Mouse (Mus musculus): ENCODE results near the gene BC055324. TPM values are rescaled to one million over a fixed set of nuclear protein-coding genes. Genes with fewer than 3 reads are reported as not detected.

BC055324 gene
- polyA plus RNA-seq, 1 experiment from 2014 or later = 7.3 TPM

DNA sequence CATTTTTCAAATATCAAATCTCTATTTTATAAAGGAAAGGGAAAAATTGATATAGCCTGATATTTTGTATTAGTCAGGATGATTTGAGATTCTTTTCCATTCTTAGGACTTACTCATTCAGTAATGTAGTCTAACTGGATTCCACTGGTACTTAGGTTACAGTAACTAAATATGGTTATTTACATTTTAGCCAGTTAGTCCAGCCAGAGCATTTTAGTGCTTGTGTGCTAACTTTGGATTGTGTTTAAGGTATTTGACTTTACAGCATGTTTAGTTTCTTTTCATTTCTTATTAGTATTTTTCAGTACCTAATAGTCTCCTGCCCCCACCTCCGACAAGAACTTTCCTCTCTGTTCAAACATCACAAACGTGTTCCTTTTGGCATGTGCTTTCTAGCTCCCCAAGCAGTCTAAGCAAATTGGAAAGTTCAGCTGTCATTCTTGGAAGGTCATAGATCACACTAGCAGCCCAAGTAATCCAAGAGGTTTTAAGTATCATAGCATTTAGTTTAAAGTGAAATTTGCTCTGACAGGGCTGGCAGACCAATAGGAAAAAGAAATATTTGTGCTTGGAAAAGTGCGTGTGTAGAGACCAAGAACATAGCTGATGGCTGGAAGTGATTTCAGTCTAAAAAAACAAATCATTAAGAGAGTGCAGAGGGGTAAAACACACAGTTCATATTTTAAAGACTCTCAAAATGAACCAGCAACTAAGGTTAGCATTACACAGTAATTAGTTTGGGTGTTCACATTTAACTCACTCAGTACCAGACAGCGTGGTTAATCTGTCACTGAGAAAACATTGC, 87.4 kb downstream of the BC055324 start:
- Histone ChIP-seq H3K4me2 (ENCODE audit: low read depth, low read length) (no peak overlapping the region), H3K4me1 (ENCODE audit: control insufficient read depth, low read depth, low read length) (no peaks in the 10 kb centered on the region), H3K4me3 (ENCODE audit: low read depth, low read length) (no peak overlapping the region), H3K27ac (ENCODE audit: low read length) (no peak overlapping the region), H3K9me3 (replicated peaks; ENCODE audit: control insufficient read depth, low read length) (no peaks in the 10 kb centered on the region), H3K36me3 (ENCODE audit: control insufficient read depth, insufficient read depth) (no peaks in the 10 kb centered on the region), H3K27me3 (ENCODE audit: control insufficient read depth, insufficient read depth, low read depth, low read length) (no peaks in the 10 kb centered on the region), H3K9ac (ENCODE audit: low read depth, low read length) (no peak overlapping the region)
- WGBS (ENCODE audit: insufficient replicate concordance) = 59% methylated on average over 4 of the region's 4 CpGs
- no peak for ATAC-seq (ENCODE audit: low read depth)

DNA sequence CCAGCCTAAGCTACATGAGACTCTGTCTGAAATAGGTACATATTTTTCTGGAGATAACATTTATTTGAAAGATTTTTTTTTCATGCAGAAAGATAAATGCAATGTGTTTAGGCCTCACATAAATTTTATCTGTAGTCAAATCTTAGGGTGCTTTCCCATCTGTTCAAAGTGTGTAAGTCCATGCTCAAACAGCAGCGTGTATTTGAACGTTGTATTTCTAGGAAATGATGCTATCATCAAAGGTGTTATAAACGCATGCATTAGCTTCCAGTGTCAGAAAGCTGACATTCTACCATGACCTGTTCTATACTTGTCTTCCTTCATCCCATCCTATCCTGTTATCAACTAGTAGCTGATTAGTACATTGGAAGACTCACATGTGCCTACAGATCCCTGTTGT, 91.2 kb downstream of the BC055324 start:
- Histone ChIP-seq H3K36me3 (ENCODE audit: control insufficient read depth, insufficient read depth) (no peaks in the 10 kb centered on the region), H3K27ac (ENCODE audit: low read length) (no peak overlapping the region), H3K4me1 (ENCODE audit: control insufficient read depth, low read depth, low read length) (no peaks in the 10 kb centered on the region), H3K4me3 (ENCODE audit: low read depth, low read length) (no peak overlapping the region), H3K4me2 (ENCODE audit: low read depth, low read length) (no peak overlapping the region), H3K27me3 (ENCODE audit: control insufficient read depth, insufficient read depth, low read depth, low read length) (no peaks in the 10 kb centered on the region), H3K9ac (ENCODE audit: low read depth, low read length) (no peak overlapping the region), H3K9me3 (replicated peaks; ENCODE audit: control insufficient read depth, low read length) (no peaks in the 10 kb centered on the region)
- no peak for ATAC-seq (ENCODE audit: low read depth)
- WGBS (ENCODE audit: insufficient replicate concordance) = 66% methylated on average over 3 of the region's 3 CpGs

DNA sequence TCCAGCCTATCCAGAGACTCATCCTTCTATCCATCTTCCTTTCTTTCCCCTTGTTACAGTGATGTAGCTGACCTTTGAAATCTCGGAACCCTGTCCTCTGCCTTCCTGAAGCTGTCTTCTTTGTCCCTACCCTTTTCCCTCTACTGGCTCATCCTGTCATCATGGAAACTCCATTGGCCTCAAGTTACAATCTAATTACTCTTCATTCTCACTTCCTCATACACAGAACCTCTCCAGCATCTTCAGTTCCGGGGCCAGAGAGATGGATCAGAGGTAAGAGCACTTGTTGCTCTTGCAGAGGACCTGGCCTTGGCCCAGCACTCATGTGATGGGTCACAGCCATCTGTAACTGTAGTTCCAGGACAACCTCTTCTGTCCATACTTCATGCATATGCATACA, 94.4 kb downstream of the BC055324 start:
- 65% methylated on average over 2 of the region's 2 CpGs for WGBS (ENCODE audit: insufficient replicate concordance)
- Histone ChIP-seq H3K27ac (ENCODE audit: low read length) (no peak overlapping the region), H3K9me3 (replicated peaks; ENCODE audit: control insufficient read depth, low read length) (no peaks in the 10 kb centered on the region), H3K36me3 (ENCODE audit: control insufficient read depth, insufficient read depth) (no peaks in the 10 kb centered on the region), H3K4me3 (ENCODE audit: low read depth, low read length) (no peak overlapping the region), H3K4me2 (ENCODE audit: low read depth, low read length) (no peak overlapping the region), H3K9ac (ENCODE audit: low read depth, low read length) (no peak overlapping the region), H3K4me1 (ENCODE audit: control insufficient read depth, low read depth, low read length) (no peaks in the 10 kb centered on the region), H3K27me3 (ENCODE audit: control insufficient read depth, insufficient read depth, low read depth, low read length) (no peaks in the 10 kb centered on the region)
- no peak for ATAC-seq (ENCODE audit: low read depth)

- ATAC-seq (ENCODE audit: low read depth) = no peak
- Histone ChIP-seq H3K4me3 (ENCODE audit: low read depth, low read length) (no peak overlapping the region), H3K4me1 (ENCODE audit: control insufficient read depth, low read depth, low read length) (no peaks in the 10 kb centered on the region), H3K9ac (ENCODE audit: low read depth, low read length) (no peak overlapping the region), H3K9me3 (replicated peaks; ENCODE audit: control insufficient read depth, low read length) (no peaks in the 10 kb centered on the region), H3K36me3 (ENCODE audit: control insufficient read depth, insufficient read depth) (no peaks in the 10 kb centered on the region), H3K27me3 (ENCODE audit: control insufficient read depth, insufficient read depth, low read depth, low read length) (no peaks in the 10 kb centered on the region), H3K27ac (ENCODE audit: low read length) (no peak overlapping the region), H3K4me2 (ENCODE audit: low read depth, low read length) (no peak overlapping the region)
- 52% methylated on average over 2 of the region's 2 CpGs for WGBS (ENCODE audit: insufficient replicate concordance)
Measured at GRCm38 (mm10) chr1:163899575-163899974, 95.0 kb downstream of the BC055324 start.

- no peak for ATAC-seq (ENCODE audit: low read depth)
- no peaks in the 10 kb centered on the region for H3K36me3 ChIP-seq (ENCODE audit: control insufficient read depth, insufficient read depth)
- H3K4me2 ChIP-seq (ENCODE audit: low read depth, low read length) = no peak overlapping the region
- no peak overlapping the region for H3K27ac ChIP-seq (ENCODE audit: low read length)
- 59% methylated on average over 5 of the region's 5 CpGs for WGBS (ENCODE audit: insufficient replicate concordance)
- no peaks in the 10 kb centered on the region for H3K4me1 ChIP-seq (ENCODE audit: control insufficient read depth, low read depth, low read length)
- no peaks in the 10 kb centered on the region for H3K27me3 ChIP-seq (ENCODE audit: control insufficient read depth, insufficient read depth, low read depth, low read length)
- H3K9me3 ChIP-seq (replicated peaks; ENCODE audit: control insufficient read depth, low read length) = no peaks in the 10 kb centered on the region
- no peak overlapping the region for H3K9ac ChIP-seq (ENCODE audit: low read depth, low read length)
- no peak overlapping the region for H3K4me3 ChIP-seq (ENCODE audit: low read depth, low read length)
Measured at GRCm38 (mm10) chr1:163898291-163898764, 96.3 kb downstream of the BC055324 start.

Other genes with a start within 250 kb of the BC055324 start
- 1.7 and 2.0 TPM in 2 replicates for gene Kifap3, start 215.2 kb downstream of the BC055324 start, polyA plus RNA-seq (2015; fragmentation: Nextera tagmentation; extraction: Ambion mirVana)
- gene Scyl3, start 65.7 kb downstream of the BC055324 start, polyA plus RNA-seq (2015; fragmentation: Nextera tagmentation; extraction: Ambion mirVana) = 8.3 TPM in 2 replicates
- 3.1 and 3.3 TPM in 2 replicates for gene Mettl18, start 93 bp upstream of the BC055324 start, polyA plus RNA-seq (2015; fragmentation: Nextera tagmentation; extraction: Ambion mirVana)
- 0.06 TPM in 1 of 2 replicates, not detected in the other for gene Sele, start 53.4 kb upstream of the BC055324 start, polyA plus RNA-seq (2015; fragmentation: Nextera tagmentation; extraction: Ambion mirVana)
- 11.8 and 13.4 TPM in 2 replicates for gene Sell, start 67.2 kb upstream of the BC055324 start, polyA plus RNA-seq (2015; fragmentation: Nextera tagmentation; extraction: Ambion mirVana)
- 0.75 and 1.2 TPM in 2 replicates for gene Selp, start 120.5 kb upstream of the BC055324 start, polyA plus RNA-seq (2015; fragmentation: Nextera tagmentation; extraction: Ambion mirVana)
- gene F5, start 157.0 kb upstream of the BC055324 start, polyA plus RNA-seq (2015; fragmentation: Nextera tagmentation; extraction: Ambion mirVana) = 15.3 and 19.1 TPM in 2 replicates

All from liver, embryonic 16.5 days (tissue).